Mouse (Mus musculus): Measurements from ENCODE around the gene Trmo.

The Trmo gene

DNA sequence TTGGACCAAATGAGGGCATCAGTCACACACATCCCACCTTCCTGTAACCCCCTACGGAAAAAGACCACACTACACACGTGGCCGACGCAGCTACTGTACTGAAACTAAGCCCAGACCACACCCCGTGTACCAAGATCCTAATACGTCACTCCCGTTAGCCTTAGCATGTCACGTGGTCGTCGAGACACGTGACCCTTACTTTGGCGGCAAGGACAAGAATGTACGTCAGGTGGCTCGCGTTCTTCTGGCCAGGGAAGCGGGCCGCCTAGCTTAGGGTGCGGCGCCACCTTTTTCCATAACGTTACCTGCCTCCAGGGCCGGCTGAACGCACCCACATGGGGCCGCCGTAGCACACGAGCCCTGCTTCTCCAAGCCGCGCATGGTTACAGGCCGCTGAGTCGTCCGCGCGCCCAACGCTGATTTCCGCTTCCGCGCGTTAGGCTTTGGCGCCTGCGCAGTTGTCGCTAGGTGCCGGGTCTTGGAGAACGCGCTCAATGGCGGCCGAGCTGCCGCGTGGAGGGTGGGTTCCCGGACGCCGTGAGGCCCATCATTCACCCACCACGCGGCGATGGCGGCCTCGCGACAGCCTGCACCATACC lies at the start of gene Trmo:
Trmo (minus strand) TSS at position 425 of the 599 bp plus-strand sequence.
- peak; percentile 90 for DNase-seq (ENCODE audit: low read depth, low spot score)

- DNase-seq (ENCODE audit: low read depth, low spot score) = peak; percentile 78
These were observed 43.3 kb upstream of the Trmo start for GRCm38 (mm10) chr4:46432339-46433036.

- DNase-seq (ENCODE audit: low read depth, low spot score) = no peak
These were observed 39.8 kb upstream of the Trmo start for GRCm38 (mm10) chr4:46428903-46429499.

GRCm38 (mm10) chr4:46422625-46423024 lies 33.4 kb upstream of the Trmo start:
- DNase-seq (ENCODE audit: low read depth, low spot score) = no peak

- no peak for DNase-seq (ENCODE audit: low read depth, low spot score)
These were observed 29.6 kb upstream of the Trmo start for GRCm38 (mm10) chr4:46418851-46419250.

- no peak for DNase-seq (ENCODE audit: low read depth, low spot score)
These were observed 28.3 kb upstream of the Trmo start for GRCm38 (mm10) chr4:46417491-46417890.

- DNase-seq (ENCODE audit: low read depth, low spot score) = no peak
These were observed 24.2 kb upstream of the Trmo start, which contains the start of gene Hemgn for GRCm38 (mm10) chr4:46413406-46413805. Gene Hemgn, minus strand, starts transcription at chr4:46413506.

- no peak for DNase-seq (ENCODE audit: low read depth, low spot score)
These were observed 22.9 kb upstream of the Trmo start for GRCm38 (mm10) chr4:46412113-46412512.

DNA sequence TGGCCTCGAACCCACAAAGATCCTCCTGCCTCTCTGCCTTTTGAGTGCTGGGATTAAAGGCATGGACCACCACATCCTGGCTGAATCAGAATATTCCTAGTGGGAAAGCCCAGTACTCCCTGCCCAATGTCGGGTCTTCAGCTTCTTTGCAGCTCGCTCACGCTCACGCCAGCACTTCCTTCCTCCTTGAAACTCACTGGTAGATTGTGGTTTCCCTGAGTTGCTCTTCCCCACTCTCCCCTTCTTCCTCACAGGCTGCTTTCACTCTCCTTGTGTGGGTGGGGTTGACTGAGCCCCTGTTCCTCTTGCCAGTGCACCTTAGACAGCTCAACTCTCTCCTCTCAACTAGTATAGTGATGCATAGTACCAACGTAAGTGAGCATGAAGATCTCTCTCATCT lies 22.3 kb upstream of the Trmo start:
- no peak for DNase-seq (ENCODE audit: low read depth, low spot score)

GRCm38 (mm10) chr4:46410677-46411076 lies 21.4 kb upstream of the Trmo start:
- DNase-seq (ENCODE audit: low read depth, low spot score) = peak; percentile 77

- DNase-seq (ENCODE audit: low read depth, low spot score) = peak; percentile 83
These were observed 17.9 kb upstream of the Trmo start for GRCm38 (mm10) chr4:46406966-46407703.

GRCm38 (mm10) chr4:46404042-46404795 lies 15.0 kb upstream of the Trmo start:
- DNase-seq (ENCODE audit: low read depth, low spot score) = peak; percentile 88

DNA sequence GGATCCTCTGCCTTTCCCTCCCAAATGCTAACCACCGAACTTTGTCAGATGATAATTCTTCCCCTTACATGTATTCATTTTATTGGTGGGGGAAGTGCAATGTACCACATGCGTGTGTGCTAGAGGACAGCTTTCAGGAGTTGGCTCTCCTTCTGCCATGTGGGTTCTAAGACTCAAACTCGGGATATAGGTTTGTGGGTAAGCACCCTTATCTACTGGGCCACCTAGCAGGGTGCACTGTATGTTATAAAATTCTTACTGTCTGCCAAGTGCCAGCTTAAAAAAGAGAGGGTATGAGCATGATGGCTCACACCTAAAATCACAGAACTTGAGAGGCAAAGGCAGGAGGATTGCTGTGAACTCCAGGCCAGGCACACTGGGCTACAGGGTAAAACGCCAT lies 9.6 kb upstream of the Trmo start:
- no peak for DNase-seq (ENCODE audit: low read depth, low spot score)

DNA sequence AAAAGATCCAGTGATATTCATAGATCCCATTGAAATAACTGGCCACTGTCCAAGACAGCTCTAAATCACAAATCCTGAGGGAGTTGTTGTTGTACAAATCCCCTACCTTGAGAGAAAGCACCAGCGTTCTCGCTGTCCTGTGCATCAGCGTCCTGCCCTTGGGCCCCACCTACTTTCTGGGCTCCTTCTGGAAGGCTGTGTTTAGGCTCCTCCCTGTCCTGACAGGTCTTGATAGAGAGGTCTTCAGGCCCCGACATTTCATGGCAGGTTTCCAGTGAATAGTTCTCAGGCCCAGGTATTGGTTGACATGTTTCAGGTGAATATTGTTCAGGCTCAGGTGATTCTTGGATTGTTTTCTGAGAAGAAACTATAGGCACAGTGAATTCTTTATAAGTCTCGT lies 6.5 kb upstream of the Trmo start:
- peak; percentile 81 for DNase-seq (ENCODE audit: low read depth, low spot score)

DNA sequence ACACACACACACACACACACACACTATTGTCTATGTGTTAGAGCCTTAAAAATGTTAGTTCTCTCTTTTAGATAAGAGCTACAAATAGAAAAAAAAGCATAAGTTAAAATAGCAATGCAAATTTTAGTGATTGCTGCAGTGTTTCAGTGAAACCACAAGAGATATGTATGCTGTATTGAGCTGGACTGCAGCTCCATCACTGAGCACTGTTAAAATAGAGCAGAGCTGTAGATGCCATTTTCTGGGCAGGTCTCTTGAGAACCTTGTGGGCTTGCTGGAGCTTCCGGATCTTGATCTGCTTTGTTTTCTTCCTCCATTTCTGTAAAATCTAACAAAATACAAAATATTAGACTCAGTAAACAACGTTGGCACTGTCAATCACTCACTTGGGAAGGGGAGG lies 5.2 kb upstream of the Trmo start:
- no peak for DNase-seq (ENCODE audit: low read depth, low spot score)

DNA sequence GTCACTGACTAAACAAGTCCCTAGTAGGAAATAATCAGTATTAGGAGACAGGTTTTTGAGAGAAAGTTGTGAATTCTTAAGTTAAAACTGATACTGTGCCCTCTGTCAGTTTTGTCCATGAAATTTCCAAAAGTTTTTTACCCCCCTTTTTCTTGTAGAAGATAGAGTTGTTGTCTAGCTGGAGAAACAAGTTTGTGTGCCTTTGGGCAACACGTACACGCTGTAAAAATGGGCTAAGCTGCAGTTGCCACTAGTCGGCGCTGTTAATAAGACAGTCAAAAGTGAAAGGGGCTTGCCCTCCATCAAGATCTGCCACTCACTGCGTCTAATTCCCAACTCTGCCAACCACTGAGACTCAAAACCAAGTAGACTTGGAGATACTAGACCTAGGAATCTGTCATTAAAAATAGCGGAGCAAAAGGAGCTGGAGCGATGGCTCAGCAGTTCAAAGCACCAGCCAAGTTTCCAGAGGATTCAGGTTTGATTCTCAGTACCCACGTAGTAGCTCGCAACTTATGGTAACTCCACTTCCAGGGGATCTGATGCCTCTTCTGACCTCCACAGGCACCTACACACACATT lies 1.2 kb upstream of the Trmo start:
- peak; percentile 91 for DNase-seq (ENCODE audit: low read depth, low spot score)

GRCm38 (mm10) chr4:46389612-46390341 lies 540 bp upstream of the Trmo start:
- no peak for DNase-seq (ENCODE audit: low read depth, low spot score)

DNA sequence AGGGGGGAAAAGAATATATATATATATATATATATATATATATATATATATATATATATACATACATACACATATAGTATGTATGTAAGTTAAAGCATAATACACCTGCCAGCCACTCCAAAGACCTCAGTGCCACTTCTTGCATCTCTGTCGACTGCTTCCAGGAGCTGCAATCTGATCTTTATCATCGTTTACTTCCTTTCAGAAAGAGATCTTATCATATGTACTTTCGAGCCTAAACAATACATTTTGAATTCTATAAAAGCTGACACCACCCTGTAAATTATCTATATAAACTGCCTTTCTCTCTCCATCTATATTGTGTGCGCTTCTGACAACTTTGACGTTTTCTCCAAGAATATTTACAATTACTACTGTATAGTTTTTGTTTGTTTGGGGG lies 681 bp downstream of the Trmo start:
- no peak for DNase-seq (ENCODE audit: low read depth, low spot score)

- DNase-seq (ENCODE audit: low read depth, low spot score) = peak; percentile 65
These were observed 14.3 kb downstream of the Trmo start for GRCm38 (mm10) chr4:46374869-46375368.

DNA sequence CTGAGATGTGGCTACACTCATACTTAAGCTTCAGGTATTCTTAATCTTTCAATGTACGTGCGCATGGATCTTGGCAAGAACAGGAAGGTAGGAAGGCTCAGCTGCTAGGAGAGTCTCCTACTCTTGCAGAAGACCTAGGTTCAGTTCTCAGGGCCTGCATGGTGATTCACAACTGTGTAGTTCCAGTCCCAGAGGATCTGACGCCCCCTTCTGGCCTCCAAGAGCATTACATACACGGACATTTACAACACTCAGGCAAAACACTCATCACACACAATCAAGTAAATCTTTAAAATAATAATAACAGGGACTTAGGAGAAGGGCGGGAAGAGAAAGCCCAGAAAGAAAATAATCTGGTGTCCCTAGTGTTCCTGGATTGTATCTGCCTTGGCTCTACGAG lies 14.8 kb downstream of the Trmo start:
- no peak for DNase-seq (ENCODE audit: low read depth, low spot score)

All from c-Kit-negative CD71-positive TER-119-positive erythroid progenitor cells, embryonic 14.5 days (primary cell).